Mouse (Mus musculus) hindbrain, embryonic 15.5 days (tissue): ENCODE measurements around the gene Srsf11. TPM values are rescaled to one million over a fixed set of nuclear protein-coding genes. Genes with fewer than 3 reads are reported as not detected.

Experiments used
- polyA plus RNA-seq: library from polyadenylated mRNA; unstranded; fragments of >200 nt; fragmentation: Nextera tagmentation; extraction: Ambion mirVana; gene quantifications from 2 replicates; pipeline ENCODE4 v1.2.1, GENCODE M21; 2015

The Srsf11 gene
- polyA plus RNA-seq, 1 experiment from 2014 or later, result 231 TPM

Other genes with a start within 250 kb of the Srsf11 start
- 2.8 and 3.5 TPM in 2 replicates for gene Cth, start 111.6 kb downstream of the Srsf11 start, polyA plus RNA-seq
- 26.7 and 29.7 TPM in 2 replicates for gene Ankrd13c, start 89.4 kb downstream of the Srsf11 start, polyA plus RNA-seq
- 43.9 and 51.2 TPM in 2 replicates for gene Lrrc40, start within 50 bp of the Srsf11 start, polyA plus RNA-seq